Mouse (Mus musculus): ENCODE measurements around the gene Wdr70. TPM values are rescaled to one million over a fixed set of nuclear protein-coding genes. Genes with fewer than 3 reads are reported as not detected.

Gene Wdr70
- polyA plus RNA-seq, 1 experiment from 2014 or later = 81.8 TPM

DNA sequence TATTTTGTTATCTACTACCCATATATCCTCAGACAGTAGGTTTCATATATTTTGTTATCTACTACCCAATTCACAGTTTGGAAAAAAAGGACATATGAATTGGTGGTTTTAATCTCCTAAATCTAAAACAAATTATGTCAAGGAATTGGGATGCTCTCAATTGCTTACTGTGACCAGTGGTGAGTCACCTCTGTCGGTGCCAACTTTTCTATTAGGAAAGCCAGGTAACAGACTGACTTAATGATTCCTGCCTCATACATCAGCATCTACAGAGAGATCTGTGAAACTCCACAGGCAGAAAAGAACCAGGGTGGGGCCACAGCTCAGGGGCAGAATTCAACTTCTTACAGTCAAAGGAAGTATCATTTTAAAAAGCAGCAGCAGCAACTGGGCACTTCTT is 93.0 kb downstream of the Wdr70 start:
- H3K4me3 ChIP-seq (ENCODE audit: low read depth, low read length) = no peak overlapping the region
- DNase-seq (ENCODE audit: low spot score) = no peak
- no peak overlapping the region for H3K27ac ChIP-seq (ENCODE audit: low read depth, low read length)
- no peaks in the 10 kb centered on the region for H3K9me3 ChIP-seq (ENCODE audit: control insufficient read depth, low read length)
- no peak overlapping the region for H3K4me2 ChIP-seq (ENCODE audit: low read depth)
- H3K27me3 ChIP-seq (ENCODE audit: control insufficient read depth, insufficient read depth, low read length) = no peaks in the 10 kb centered on the region
- no peaks in the 10 kb centered on the region for H3K36me3 ChIP-seq (ENCODE audit: control insufficient read depth, insufficient read depth, low read length)
- ATAC-seq (ENCODE audit: insufficient read depth, low FRiP score, low TSS enrichment) = no peak
- WGBS = 91% methylated on average over 1 of the region's 1 CpGs
- no peaks in the 10 kb centered on the region for H3K4me1 ChIP-seq (ENCODE audit: control insufficient read depth, insufficient read depth, low read length)
- H3K9ac ChIP-seq (ENCODE audit: low read length) = no peak overlapping the region

DNA sequence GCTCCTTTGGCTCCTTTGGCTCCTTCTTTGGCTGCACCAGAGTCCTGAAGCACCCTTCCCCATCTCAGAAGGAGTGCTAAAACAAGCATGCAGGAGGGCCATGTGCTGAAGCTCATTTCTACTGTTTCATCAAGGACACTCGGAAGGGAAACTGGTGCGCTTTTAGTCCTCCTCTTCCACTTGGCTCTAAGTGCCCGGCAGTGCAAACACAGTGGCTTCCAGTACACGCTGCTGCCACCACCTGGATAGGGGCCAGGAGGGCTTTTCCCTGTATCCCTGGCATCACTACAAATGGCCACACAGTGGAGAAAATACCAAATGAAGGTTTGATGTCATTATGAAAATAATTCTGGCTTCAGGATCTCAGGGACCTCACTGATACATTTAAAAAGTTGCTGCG is 93.5 kb downstream of the Wdr70 start:
- ATAC-seq (ENCODE audit: insufficient read depth, low FRiP score, low TSS enrichment) (no peak), DNase-seq (ENCODE audit: low spot score) (no peak)
- Histone ChIP-seq H3K4me3 (ENCODE audit: low read depth, low read length) (no peak overlapping the region), H3K9ac (ENCODE audit: low read length) (no peak overlapping the region), H3K9me3 (ENCODE audit: control insufficient read depth, low read length) (no peaks in the 10 kb centered on the region), H3K4me1 (ENCODE audit: control insufficient read depth, insufficient read depth, low read length) (no peaks in the 10 kb centered on the region), H3K4me2 (ENCODE audit: low read depth) (no peak overlapping the region), H3K27ac (ENCODE audit: low read depth, low read length) (no peak overlapping the region), H3K36me3 (ENCODE audit: control insufficient read depth, insufficient read depth, low read length) (no peaks in the 10 kb centered on the region), H3K27me3 (ENCODE audit: control insufficient read depth, insufficient read depth, low read length) (no peaks in the 10 kb centered on the region)
- 88% methylated on average over 5 of the region's 5 CpGs for WGBS

DNA sequence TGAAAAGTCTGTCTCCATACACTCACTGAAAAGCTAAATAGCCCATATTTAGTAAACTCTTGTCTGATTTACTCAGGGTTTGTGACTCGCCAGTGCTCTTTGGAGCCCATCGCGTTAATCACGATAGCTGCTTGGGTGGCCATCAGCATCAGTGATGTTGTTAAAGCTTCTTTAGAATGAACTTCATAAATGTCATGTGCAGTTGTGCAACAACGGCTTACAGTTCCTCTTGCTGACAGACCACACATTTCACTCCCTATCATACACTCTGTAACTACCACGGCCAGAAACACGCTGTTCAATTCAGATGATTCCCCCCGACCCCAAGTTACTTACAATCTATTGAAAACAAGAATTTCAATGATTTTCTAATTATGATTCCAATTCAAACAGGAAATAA is 95.2 kb downstream of the Wdr70 start:
- no peaks in the 10 kb centered on the region for H3K36me3 ChIP-seq (ENCODE audit: control insufficient read depth, insufficient read depth, low read length)

DNA sequence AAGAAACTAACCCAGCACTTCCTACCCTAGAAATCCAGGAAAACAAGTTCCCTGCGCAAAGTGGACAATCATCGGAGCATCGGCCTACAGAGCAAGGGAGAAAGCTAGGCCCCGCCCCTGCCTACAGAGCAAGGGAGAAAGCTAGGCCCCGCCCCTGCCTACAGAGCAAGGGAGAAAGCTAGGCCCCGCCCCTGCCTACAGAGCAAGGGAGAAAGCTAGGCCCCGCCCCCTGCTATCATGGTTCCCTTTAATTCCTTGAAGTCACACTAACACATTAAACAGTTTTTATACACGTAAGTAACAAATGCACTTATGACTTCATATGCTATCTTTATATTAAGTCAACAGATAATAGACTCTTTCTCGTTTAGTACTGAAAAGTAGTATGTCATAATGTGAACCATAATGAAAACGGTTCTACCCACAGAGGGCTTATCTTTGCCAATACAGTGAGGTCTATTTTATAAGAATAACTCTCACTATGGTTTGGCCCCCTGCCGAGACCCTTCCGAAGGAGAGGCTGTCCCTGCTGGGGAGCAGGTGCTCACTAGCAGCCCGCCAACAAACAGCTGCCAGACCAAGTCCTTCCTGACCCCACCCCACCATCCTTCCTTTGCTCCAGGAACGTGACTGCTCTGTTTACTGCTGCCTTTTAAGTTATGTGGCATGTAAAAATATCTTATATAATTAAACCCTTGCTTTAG is 100.0 kb downstream of the Wdr70 start:
- no peak overlapping the region for H3K4me2 ChIP-seq (ENCODE audit: low read depth)
- WGBS = 50% methylated on average over 14 of the region's 14 CpGs
- H3K9ac ChIP-seq (ENCODE audit: low read length) = no peak overlapping the region
- no peaks in the 10 kb centered on the region for H3K9me3 ChIP-seq (ENCODE audit: control insufficient read depth, low read length)
- H3K4me1 ChIP-seq (ENCODE audit: control insufficient read depth, insufficient read depth, low read length) = 0 out of 2 replicates have a peak, but pooled peaks cover 2% of the 10 kb centered on the region
- no peak overlapping the region for H3K27ac ChIP-seq (ENCODE audit: low read depth, low read length)
- DNase-seq (ENCODE audit: low spot score) (no peak), ATAC-seq (ENCODE audit: insufficient read depth, low FRiP score, low TSS enrichment) (no peak)
- H3K36me3 ChIP-seq (ENCODE audit: control insufficient read depth, insufficient read depth, low read length) = no peaks in the 10 kb centered on the region
- no peaks in the 10 kb centered on the region for H3K27me3 ChIP-seq (ENCODE audit: control insufficient read depth, insufficient read depth, low read length)
- no peak overlapping the region for H3K4me3 ChIP-seq (ENCODE audit: low read depth, low read length)

More for the DNA sequence above, 95.2 kb downstream of the Wdr70 start:
- Histone ChIP-seq H3K9me3 (ENCODE audit: control insufficient read depth, low read length) (no peaks in the 10 kb centered on the region), H3K4me1 (ENCODE audit: control insufficient read depth, insufficient read depth, low read length) (no peaks in the 10 kb centered on the region), H3K27ac (ENCODE audit: low read depth, low read length) (no peak overlapping the region), H3K4me2 (ENCODE audit: low read depth) (no peak overlapping the region), H3K9ac (ENCODE audit: low read length) (no peak overlapping the region), H3K4me3 (ENCODE audit: low read depth, low read length) (no peak overlapping the region), H3K27me3 (ENCODE audit: control insufficient read depth, insufficient read depth, low read length) (no peaks in the 10 kb centered on the region)
- 90% methylated on average over 8 of the region's 8 CpGs for WGBS
- DNase-seq (ENCODE audit: low spot score) = no peak
- no peak for ATAC-seq (ENCODE audit: insufficient read depth, low FRiP score, low TSS enrichment)

- no peak overlapping the region for H3K4me3 ChIP-seq (ENCODE audit: low read depth, low read length)
- no peak for DNase-seq (ENCODE audit: low spot score)
- 88% methylated on average over 2 of the region's 2 CpGs for WGBS
- H3K27ac ChIP-seq (ENCODE audit: low read depth, low read length) = no peak overlapping the region
- H3K9me3 ChIP-seq (ENCODE audit: control insufficient read depth, low read length) = no peaks in the 10 kb centered on the region
- no peak overlapping the region for H3K9ac ChIP-seq (ENCODE audit: low read length)
- H3K4me2 ChIP-seq (ENCODE audit: low read depth) = no peak overlapping the region
- H3K36me3 ChIP-seq (ENCODE audit: control insufficient read depth, insufficient read depth, low read length) = no peaks in the 10 kb centered on the region
- no peaks in the 10 kb centered on the region for H3K27me3 ChIP-seq (ENCODE audit: control insufficient read depth, insufficient read depth, low read length)
- H3K4me1 ChIP-seq (ENCODE audit: control insufficient read depth, insufficient read depth, low read length) = 0 out of 2 replicates have a peak, but pooled peaks cover 2% of the 10 kb centered on the region
- ATAC-seq (ENCODE audit: insufficient read depth, low FRiP score, low TSS enrichment) = no peak
Observed at GRCm38 (mm10) chr15:7998095-7998494, 100.9 kb downstream of the Wdr70 start.

DNA sequence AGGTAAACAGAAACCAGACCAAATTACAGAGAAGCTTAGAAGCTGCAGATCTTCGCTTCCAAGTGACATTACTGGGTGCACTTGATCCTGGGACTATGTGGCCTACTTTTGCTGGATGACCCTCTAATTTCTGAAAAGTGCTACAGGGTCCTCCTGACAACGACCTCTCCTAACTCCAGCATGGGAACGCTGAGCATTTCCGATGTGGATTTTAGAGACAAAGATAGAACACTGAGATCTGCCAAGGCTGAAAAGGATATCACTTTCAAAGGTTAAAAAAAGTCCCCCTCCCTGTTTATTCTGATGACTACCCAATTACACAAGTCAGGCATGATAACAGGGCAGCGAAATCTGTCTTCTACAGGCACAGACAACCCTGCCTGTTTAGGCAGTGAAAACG is 105.3 kb downstream of the Wdr70 start:
- H3K4me1 ChIP-seq (ENCODE audit: control insufficient read depth, insufficient read depth, low read length) = 0 out of 2 replicates have a peak, but pooled peaks cover 2% of the 10 kb centered on the region
- 86% methylated on average over 6 of the region's 6 CpGs for WGBS
- H3K27me3 ChIP-seq (ENCODE audit: control insufficient read depth, insufficient read depth, low read length) = no peaks in the 10 kb centered on the region
- H3K9ac ChIP-seq (ENCODE audit: low read length) = no peak overlapping the region
- H3K9me3 ChIP-seq (ENCODE audit: control insufficient read depth, low read length) = no peaks in the 10 kb centered on the region
- ATAC-seq (ENCODE audit: insufficient read depth, low FRiP score, low TSS enrichment) (no peak), DNase-seq (ENCODE audit: low spot score) (no peak)
- no peaks in the 10 kb centered on the region for H3K36me3 ChIP-seq (ENCODE audit: control insufficient read depth, insufficient read depth, low read length)
- no peak overlapping the region for H3K27ac ChIP-seq (ENCODE audit: low read depth, low read length)
- H3K4me3 ChIP-seq (ENCODE audit: low read depth, low read length) = no peak overlapping the region
- H3K4me2 ChIP-seq (ENCODE audit: low read depth) = no peak overlapping the region

DNA sequence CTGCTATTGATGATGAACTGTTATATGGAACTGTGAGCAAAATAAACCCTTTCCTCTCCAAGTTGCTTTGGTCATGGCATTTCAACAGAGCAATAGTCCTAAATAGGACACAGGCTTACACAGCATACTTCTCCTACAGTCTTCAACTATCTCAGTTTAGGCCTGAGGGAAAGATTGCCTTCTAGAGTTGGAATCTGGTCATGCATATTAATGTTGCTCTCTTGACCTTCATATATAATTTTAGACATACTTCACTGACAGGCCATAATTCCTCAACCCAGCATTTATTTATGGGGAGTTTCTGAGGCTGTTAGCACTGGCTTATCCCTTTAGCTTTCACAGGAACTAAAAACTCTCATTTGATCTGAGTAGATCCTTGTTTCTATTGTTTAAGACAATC is 108.9 kb downstream of the Wdr70 start:
- no peak for DNase-seq (ENCODE audit: low spot score)

GRCm38 (mm10) chr15:7987374-7987773 is 111.6 kb downstream of the Wdr70 start:
- 92% methylated on average over 8 of the region's 8 CpGs for WGBS
- Histone ChIP-seq H3K9me3 (ENCODE audit: control insufficient read depth, low read length) (no peaks in the 10 kb centered on the region), H3K27ac (ENCODE audit: low read depth, low read length) (no peak overlapping the region), H3K36me3 (ENCODE audit: control insufficient read depth, insufficient read depth, low read length) (no peaks in the 10 kb centered on the region), H3K27me3 (ENCODE audit: control insufficient read depth, insufficient read depth, low read length) (no peaks in the 10 kb centered on the region), H3K4me1 (ENCODE audit: control insufficient read depth, insufficient read depth, low read length) (no peaks in the 10 kb centered on the region), H3K4me2 (ENCODE audit: low read depth) (no peak overlapping the region), H3K4me3 (ENCODE audit: low read depth, low read length) (no peak overlapping the region), H3K9ac (ENCODE audit: low read length) (no peak overlapping the region)
- DNase-seq (ENCODE audit: low spot score) (no peak), ATAC-seq (ENCODE audit: insufficient read depth, low FRiP score, low TSS enrichment) (no peak)

More for the DNA sequence above, 108.9 kb downstream of the Wdr70 start:
- H3K9me3 ChIP-seq (ENCODE audit: control insufficient read depth, low read length) = no peaks in the 10 kb centered on the region
- H3K4me2 ChIP-seq (ENCODE audit: low read depth) = no peak overlapping the region
- no peaks in the 10 kb centered on the region for H3K27me3 ChIP-seq (ENCODE audit: control insufficient read depth, insufficient read depth, low read length)
- H3K36me3 ChIP-seq (ENCODE audit: control insufficient read depth, insufficient read depth, low read length) = no peaks in the 10 kb centered on the region
- H3K4me1 ChIP-seq (ENCODE audit: control insufficient read depth, insufficient read depth, low read length) = no peaks in the 10 kb centered on the region
- no peak overlapping the region for H3K4me3 ChIP-seq (ENCODE audit: low read depth, low read length)
- no peak overlapping the region for H3K9ac ChIP-seq (ENCODE audit: low read length)
- H3K27ac ChIP-seq (ENCODE audit: low read depth, low read length) = no peak overlapping the region
- ATAC-seq (ENCODE audit: insufficient read depth, low FRiP score, low TSS enrichment) = no peak

DNA sequence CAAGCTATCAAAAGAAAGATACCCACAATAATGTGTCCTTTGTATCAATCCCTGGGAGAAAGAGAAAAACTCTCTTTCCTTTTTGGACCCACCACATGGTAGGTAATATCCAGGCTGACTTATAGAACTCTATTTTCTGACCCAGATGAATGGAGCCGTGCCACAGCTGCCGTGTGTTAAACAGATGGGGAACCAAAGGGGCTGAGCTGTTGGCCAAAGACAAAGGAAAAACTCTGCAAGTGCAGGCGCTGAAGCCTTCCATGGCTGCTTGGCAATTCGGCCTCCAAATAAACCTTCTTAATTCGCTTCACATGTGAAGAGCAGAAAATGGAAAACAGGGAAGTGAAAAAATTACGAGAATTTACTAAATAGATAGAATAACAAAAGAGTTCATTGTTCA is 112.7 kb downstream of the Wdr70 start:
- no peak overlapping the region for H3K4me3 ChIP-seq (ENCODE audit: low read depth, low read length)
- no peaks in the 10 kb centered on the region for H3K9me3 ChIP-seq (ENCODE audit: control insufficient read depth, low read length)
- H3K27ac ChIP-seq (ENCODE audit: low read depth, low read length) = no peak overlapping the region
- WGBS = 58% methylated on average over 6 of the region's 6 CpGs
- no peaks in the 10 kb centered on the region for H3K4me1 ChIP-seq (ENCODE audit: control insufficient read depth, insufficient read depth, low read length)
- no peaks in the 10 kb centered on the region for H3K36me3 ChIP-seq (ENCODE audit: control insufficient read depth, insufficient read depth, low read length)
- DNase-seq (ENCODE audit: low spot score) = no peak
- H3K4me2 ChIP-seq (ENCODE audit: low read depth) = no peak overlapping the region
- H3K27me3 ChIP-seq (ENCODE audit: control insufficient read depth, insufficient read depth, low read length) = no peaks in the 10 kb centered on the region
- H3K9ac ChIP-seq (ENCODE audit: low read length) = no peak overlapping the region
- ATAC-seq (ENCODE audit: insufficient read depth, low FRiP score, low TSS enrichment) = no peak

Measured in neural tube, embryonic 11.5 days (tissue).